Comparison of ENCODE assay signal across 8 mouse cellular contexts in genomic region chr12:38780006-38780954, GRCm38 (mm10). TPM values are rescaled to one million over a fixed set of nuclear protein-coding genes. Genes with fewer than 3 reads are reported as not detected.
DNase-seq lines count a peak whose midpoint lies in the region; ATAC-seq and TF ChIP-seq lines count a peak whose summit lies in the region.

No protein-coding gene starts in this region.

- H3K4me1 ChIP-seq in hindbrain, postnatal 0 days (ENCODE audit: insufficient read depth, low read length), result no peaks in the 10 kb centered on the region
- H3K4me1 ChIP-seq in megakaryocyte, embryonic 14.5 days, result peaks cover 30% of the 10 kb centered on the region

- under 1% methylated on average over 33 of the region's 33 CpGs for WGBS in hindbrain, postnatal 0 days

- no peaks in the 10 kb centered on the region for H3K36me3 ChIP-seq in hindbrain, postnatal 0 days (ENCODE audit: insufficient read depth, low read length)
- no peaks in the 10 kb centered on the region for H3K36me3 ChIP-seq in megakaryocyte, embryonic 14.5 days (replicated peaks; ENCODE audit: low read length)

- peak overlapping the region; percentile 100 for H3K4me2 ChIP-seq in hindbrain, postnatal 0 days (ENCODE audit: low read depth, low read length)

- H3K4me3 ChIP-seq in hindbrain, postnatal 0 days (ENCODE audit: low read length), result peak overlapping the region; percentile 69
- H3K4me3 ChIP-seq in megakaryocyte, embryonic 14.5 days (replicated peaks), result peak overlapping the region; percentile 93

- peak overlapping the region; percentile 58 for H3K9ac ChIP-seq in hindbrain, postnatal 0 days (replicated peaks; ENCODE audit: low read length)

- peak overlapping the region; percentile 83 for H3K27ac ChIP-seq in hindbrain, postnatal 0 days

- peak; percentile 72 for DNase-seq in adrenal gland, adult 8-10 months
- peak; percentile 41 for DNase-seq in gastrocnemius, postnatal 10 days
- DNase-seq in hindbrain, postnatal 0 days (ENCODE audit: low spot score), result peak; percentile 87
- peak; percentile 57 to 69 for DNase-seq in left cerebral cortex, postnatal 14 days (ENCODE audit: low spot score in 2 of 2)
- peak; percentile 40 for DNase-seq in right cerebral cortex, postnatal 14 days
- no peak for DNase-seq in T-cell, adult 2 months (ENCODE audit: low spot score)

- peak; percentile 46 for ATAC-seq in common myeloid progenitor, adult 5-6 weeks (replicated peaks; ENCODE audit: low read depth, poor library complexity, severe bottlenecking)
- ATAC-seq in hindbrain, postnatal 0 days, result peak; percentile 59

- intact Hi-C loops in left cerebral cortex, postnatal 14 days (cut with DNase I), result no loop called here

- TF ChIP-seq CTCF in hindbrain, postnatal 0 days (IDR thresholded peaks at IDR 0.05; ENCODE audit: low read depth), result peak; percentile 62

- no peaks in the 10 kb centered on the region for H3K27me3 ChIP-seq in hindbrain, postnatal 0 days (ENCODE audit: insufficient read depth, low read length)
- peaks cover 11% of the 10 kb centered on the region for H3K27me3 ChIP-seq in megakaryocyte, embryonic 14.5 days (replicated peaks)

- no peaks in the 10 kb centered on the region for H3K9me3 ChIP-seq in hindbrain, postnatal 0 days (ENCODE audit: low read length)
- no peaks in the 10 kb centered on the region for H3K9me3 ChIP-seq in megakaryocyte, embryonic 14.5 days

RNA-seq across cellular contexts. Expression of gene Etv1, which starts 1.1 kb away (rescaled TPM):
- 10 to 100 TPM; 66.0 to 91.2 (median 76.2) TPM for total RNA-seq in adrenal gland, adult 8-10 months (2022)
- total RNA-seq in common myeloid progenitor, adult 5-6 weeks (2017), result 0.09 and 7.3 TPM in 2 replicates
- 1 to 10 TPM; 8.5 to 8.6 TPM for total RNA-seq in gastrocnemius, postnatal 10 days (2021)
- 19.0 and 19.3 TPM in 2 replicates for total RNA-seq in hindbrain, postnatal 0 days (2014; rRNA removed)
- polyA plus RNA-seq in hindbrain, postnatal 0 days (2015; fragmentation: Nextera tagmentation; extraction: Ambion mirVana), result 24.5 and 27.1 TPM in 2 replicates
- 10 to 100 TPM; 72.6 TPM for total RNA-seq in left cerebral cortex, postnatal 14 days (2021)
- polyA plus RNA-seq in megakaryocyte, embryonic 14.5 days (2012; ENCODE audit: insufficient read depth, low replicate concordance), result 0.78 TPM in 1 of 2 replicates, not detected in the other
